Comparison of ENCODE assay signal across 7 mouse cellular contexts in the genomic region with DNA sequence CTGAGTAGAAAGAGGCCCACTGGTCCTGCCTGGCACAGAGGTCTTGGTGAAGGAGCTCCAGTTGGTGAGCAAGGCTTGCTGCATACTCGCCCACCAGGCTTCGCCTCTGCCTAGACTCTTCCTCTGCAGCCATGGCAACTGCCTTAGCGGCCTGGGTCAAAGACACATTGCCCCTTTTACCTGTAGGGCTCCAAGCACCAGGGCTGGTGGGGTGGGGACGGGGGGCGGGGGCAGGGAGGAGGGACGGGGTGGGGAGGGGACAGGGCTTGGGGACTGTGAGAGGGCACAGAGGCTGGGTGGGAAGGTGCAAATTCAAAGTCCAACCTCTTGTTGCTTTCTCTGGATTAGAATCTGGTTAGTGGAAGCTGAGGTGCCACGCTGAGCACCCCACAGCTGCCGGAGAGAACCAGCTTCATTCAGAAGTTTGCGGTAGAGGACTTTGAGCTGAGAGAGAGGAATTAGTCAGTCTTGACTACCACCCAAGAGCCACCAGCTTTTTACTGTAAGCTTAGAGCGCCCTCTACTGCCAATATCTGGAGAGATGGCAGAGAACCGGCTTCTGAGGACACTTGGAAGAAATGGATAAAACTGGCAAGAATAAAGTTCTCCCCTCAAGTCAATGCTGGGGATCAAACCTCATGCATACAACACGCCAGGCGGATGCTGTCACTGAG. TPM values are rescaled to one million over a fixed set of nuclear protein-coding genes. Genes with fewer than 3 reads are reported as not detected.
A peak's percentile ranks its signal among the peaks of the same experiment; 100 is the strongest.
DNase-seq lines count a peak whose midpoint lies in the region; ATAC-seq and TF ChIP-seq lines count a peak whose summit lies in the region.

No protein-coding gene starts in this region.

- H3K27me3 ChIP-seq in forebrain, postnatal 0 days (ENCODE audit: insufficient read depth, low read length) = no peaks in the 10 kb centered on the region; the same call in 1 of the 2 replicates
- no peaks in the 10 kb centered on the region; the same call in 1 of the 2 replicates for H3K27me3 ChIP-seq in hindbrain, embryonic 11.5 days (ENCODE audit: control insufficient read depth, insufficient read depth, low read length)
- H3K27me3 ChIP-seq in lung, embryonic 16.5 days (ENCODE audit: control insufficient read depth, insufficient read depth, low read depth, low read length) = no peaks in the 10 kb centered on the region

- H3K36me3 ChIP-seq in forebrain, postnatal 0 days (ENCODE audit: insufficient read depth) = no peaks in the 10 kb centered on the region
- H3K36me3 ChIP-seq in hindbrain, embryonic 11.5 days (ENCODE audit: control insufficient read depth, insufficient read depth, low read length) = no peaks in the 10 kb centered on the region
- no peaks in the 10 kb centered on the region for H3K36me3 ChIP-seq in lung, embryonic 16.5 days (ENCODE audit: control insufficient read depth, insufficient read depth, low read length)

- no peaks in the 10 kb centered on the region for H3K4me1 ChIP-seq in forebrain, postnatal 0 days (ENCODE audit: insufficient read depth)
- H3K4me1 ChIP-seq in hindbrain, embryonic 11.5 days (replicated peaks; ENCODE audit: control insufficient read depth, insufficient read depth, low read length) = no peaks in the 10 kb centered on the region
- no peaks in the 10 kb centered on the region for H3K4me1 ChIP-seq in lung, embryonic 16.5 days (replicated peaks; ENCODE audit: control insufficient read depth, insufficient read depth, low read length)

- WGBS in forebrain, postnatal 0 days = 21% methylated on average over 12 of the region's 13 CpGs
- WGBS in hindbrain, embryonic 11.5 days = 19% methylated on average over 13 of the region's 13 CpGs
- WGBS in lung, embryonic 16.5 days = 18% methylated on average over 13 of the region's 13 CpGs

- H3K9ac ChIP-seq in forebrain, postnatal 0 days = no peak overlapping the region
- no peak overlapping the region for H3K9ac ChIP-seq in hindbrain, embryonic 11.5 days (ENCODE audit: low read depth, low read length)
- H3K9ac ChIP-seq in lung, embryonic 16.5 days (ENCODE audit: low read length) = 0 out of 2 replicates have a peak overlapping the region, but pooled peaks have one; percentile 16

- no peak overlapping the region for H3K4me2 ChIP-seq in forebrain, postnatal 0 days (ENCODE audit: low read depth)
- no peak overlapping the region for H3K4me2 ChIP-seq in hindbrain, embryonic 11.5 days (replicated peaks; ENCODE audit: low read depth, low read length)
- peak overlapping the region; percentile 31; the same call in 1 of the 2 replicates for H3K4me2 ChIP-seq in lung, embryonic 16.5 days (ENCODE audit: low read depth, low read length)

- TF ChIP-seq CTCF in forebrain, postnatal 0 days (IDR thresholded peaks at IDR 0.05; ENCODE audit: low read depth) = peak; percentile 87

- H3K27ac ChIP-seq in forebrain, postnatal 0 days (ENCODE audit: low read depth, low read length) = no peak overlapping the region
- no peak overlapping the region for H3K27ac ChIP-seq in hindbrain, embryonic 11.5 days (ENCODE audit: low read depth, low read length)
- H3K27ac ChIP-seq in lung, embryonic 16.5 days (ENCODE audit: low read length) = no peak overlapping the region

- no peak overlapping the region for H3K4me3 ChIP-seq in forebrain, postnatal 0 days (ENCODE audit: low read depth, low read length)
- no peak overlapping the region for H3K4me3 ChIP-seq in hindbrain, embryonic 11.5 days (ENCODE audit: low read depth, low read length)
- no peak overlapping the region for H3K4me3 ChIP-seq in lung, embryonic 16.5 days (ENCODE audit: low read length)

- no peaks in the 10 kb centered on the region for H3K9me3 ChIP-seq in forebrain, postnatal 0 days (ENCODE audit: low read length)
- H3K9me3 ChIP-seq in hindbrain, embryonic 11.5 days (ENCODE audit: control insufficient read depth, low read length) = no peaks in the 10 kb centered on the region
- H3K9me3 ChIP-seq in lung, embryonic 16.5 days (ENCODE audit: control insufficient read depth, low read length) = no peaks in the 10 kb centered on the region

- DNase-seq in NIH3T3 (ENCODE audit: low read depth) = peak; percentile 92
- peak; percentile 27 for DNase-seq in cerebellum, adult 11-12 months
- peak; percentile 95 for DNase-seq in forebrain, postnatal 0 days
- DNase-seq in hindbrain, embryonic 11.5 days (ENCODE audit: low spot score) = peak; percentile 85
- peak; percentile 48 for DNase-seq in layer of hippocampus, adult 9-10 months (ENCODE audit: low spot score)
- peak; percentile 66 to 80 for DNase-seq in right cerebral cortex, adult 2 months (ENCODE audit: low spot score in 2 of 2)

- ATAC-seq in forebrain, postnatal 0 days = peak; percentile 82
- ATAC-seq in hindbrain, embryonic 11.5 days (ENCODE audit: low FRiP score) = no peak
- ATAC-seq in lung, embryonic 16.5 days (ENCODE audit: low read depth) = peak; percentile 34; the same call in 1 of the 2 replicates

RNA-seq across cellular contexts. Expression of a gene that starts 13.1 kb away (rescaled TPM):
- total RNA-seq in forebrain, postnatal 0 days (2014; rRNA removed) = not detected in 2 replicates
- 0.02 and 0.03 TPM in 2 replicates for polyA plus RNA-seq in forebrain, postnatal 0 days (2015; fragmentation: Nextera tagmentation; extraction: Ambion mirVana)
- 0.08 TPM in 1 of 2 replicates, not detected in the other for polyA plus RNA-seq in hindbrain, embryonic 11.5 days (2014; fragmentation: Nextera tagmentation; extraction: Ambion mirVana)
- polyA plus RNA-seq in lung, embryonic 16.5 days (2015; fragmentation: Nextera tagmentation; extraction: Ambion mirVana) = 0.08 and 0.13 TPM in 2 replicates

RNA-seq across cellular contexts. Expression of a gene that starts 50.3 kb away (rescaled TPM):
- total RNA-seq in forebrain, postnatal 0 days (2014; rRNA removed) = 1.4 and 2.2 TPM in 2 replicates
- polyA plus RNA-seq in forebrain, postnatal 0 days (2015; fragmentation: Nextera tagmentation; extraction: Ambion mirVana) = 1.5 and 2.4 TPM in 2 replicates
- 0.88 and 1.5 TPM in 2 replicates for polyA plus RNA-seq in hindbrain, embryonic 11.5 days (2014; fragmentation: Nextera tagmentation; extraction: Ambion mirVana)
- polyA plus RNA-seq in lung, embryonic 16.5 days (2015; fragmentation: Nextera tagmentation; extraction: Ambion mirVana) = 5.9 and 6.3 TPM in 2 replicates

Comparison
In these comparisons a context has a peak if more than half of its experiments do, and no peak if none do; other contexts are left out.
1. DNase-seq: peak in every context shown above with its lines; median percentile 95 in forebrain, postnatal 0 days; 92 in NIH3T3; 85 in hindbrain, embryonic 11.5 days; 73 in right cerebral cortex, adult 2 months; 48 in layer of hippocampus, adult 9-10 months; 27 in cerebellum, adult 11-12 months.